Mouse (Mus musculus) testis, adult 2 months (tissue): ENCODE results near the gene Smarcal1. TPM values are rescaled to one million over a fixed set of nuclear protein-coding genes. Genes with fewer than 3 reads are reported as not detected.
A peak's percentile ranks its signal among the peaks of the same experiment; 100 is the strongest.

Source experiments
- H3K27ac ChIP-seq: fragments of 200-500 bp; 2 replicates; pipeline ENCODE4 v1.5.1; 2012; ENCODE audit warnings: low read depth, low read length; ENCODE audit not compliant: control insufficient read depth, insufficient read depth
- H3K27me3 ChIP-seq: fragments of 200-500 bp; 2 replicates; pipeline ENCODE4 v1.6.1; 2012; ENCODE audit warnings: mild to moderate bottlenecking, low read length, moderate library complexity; ENCODE audit not compliant: control insufficient read depth, insufficient read depth
- H3K36me3 ChIP-seq: fragments of 200-500 bp; 2 replicates; pipeline ENCODE4 v1.6.1; 2012; ENCODE audit warnings: mild to moderate bottlenecking, low read length; ENCODE audit not compliant: control insufficient read depth, insufficient read depth
- H3K4me1 ChIP-seq: fragments of 200-500 bp; 2 replicates; pipeline ENCODE4 v1.6.1; 2012; ENCODE audit warnings: low read length; ENCODE audit not compliant: control insufficient read depth, insufficient read depth
- H3K4me3 ChIP-seq: fragments of 200-500 bp; 2 replicates; pipeline ENCODE4 v1.5.1; 2012; ENCODE audit warnings: low read depth, mild to moderate bottlenecking, low read length, moderate library complexity, mixed read lengths; ENCODE audit not compliant: control insufficient read depth
- CTCF ChIP-seq: fragments of 200-500 bp; IDR thresholded peaks from 2 replicates; pipeline ENCODE4 v1.5.1; 2012; ENCODE audit warnings: low read depth, mild to moderate bottlenecking, inconsistent platforms, low read length, moderate library complexity; ENCODE audit not compliant: control insufficient read depth, insufficient read depth, insufficient replicate concordance
- POLR2A ChIP-seq: fragments of 200-500 bp; IDR thresholded peaks from 2 replicates; pipeline ENCODE4 v1.6.1; 2012; ENCODE audit warnings: low read depth, mild to moderate bottlenecking, inconsistent platforms, low read length, moderate library complexity; ENCODE audit not compliant: control insufficient read depth
- polyA plus RNA-seq: library from polyadenylated mRNA; depleted of rRNA; stranded (reverse); fragments of >200 nt; gene quantifications from 2 replicates; pipeline ENCODE4 v1.2.3, GENCODE M21; 2012

Gene Smarcal1
- polyA plus RNA-seq, 1 experiment = 10.7 TPM

DNA sequence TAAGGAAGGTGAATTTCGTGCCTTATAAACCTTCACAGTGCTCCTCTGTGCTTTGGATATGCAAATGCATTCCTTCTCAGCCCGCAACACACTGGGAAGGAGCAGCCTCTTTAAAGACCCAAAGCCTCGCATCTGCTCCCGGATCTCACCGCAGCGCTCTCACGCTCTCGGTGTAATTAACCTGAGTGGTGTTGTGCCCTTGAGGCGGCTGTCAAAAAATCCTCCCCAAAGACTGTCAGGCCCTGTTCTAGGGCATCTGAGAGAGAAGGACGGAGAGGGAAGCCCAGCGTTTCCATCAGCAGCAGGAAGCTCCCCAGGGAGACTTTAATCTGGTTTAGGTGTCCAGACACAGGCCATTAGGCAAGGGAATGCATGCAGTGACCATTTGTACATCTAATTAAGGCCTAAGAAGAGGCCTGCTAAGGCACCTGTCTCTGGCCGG lies 5.5 kb upstream of the Smarcal1 start:
- Histone ChIP-seq H3K4me3 (peak overlapping the region; percentile 69), H3K27me3 (no peaks in the 10 kb centered on the region), H3K27ac (no peak overlapping the region)

GRCm38 (mm10) chr1:72578351-72578750 lies 4.7 kb upstream of the Smarcal1 start:
- H3K36me3 ChIP-seq = no peaks in the 10 kb centered on the region
- H3K4me1 ChIP-seq = peaks cover 11% of the 10 kb centered on the region
- H3K4me3 ChIP-seq = peak overlapping the region; percentile 83
- H3K27me3 ChIP-seq = no peaks in the 10 kb centered on the region
- no peak overlapping the region for H3K27ac ChIP-seq
- TF ChIP-seq CTCF (no peak), POLR2A (no peak)

More for the DNA sequence above, 5.5 kb upstream of the Smarcal1 start:
- Histone ChIP-seq H3K4me1 (peaks cover 10% of the 10 kb centered on the region), H3K36me3 (no peaks in the 10 kb centered on the region)
- no peak for TF ChIP-seq CTCF
- no peak for TF ChIP-seq POLR2A

- Histone ChIP-seq H3K4me1 (peaks cover 14% of the 10 kb centered on the region), H3K27ac (no peak overlapping the region), H3K27me3 (no peaks in the 10 kb centered on the region), H3K4me3 (peak overlapping the region; percentile 83), H3K36me3 (no peaks in the 10 kb centered on the region)
- no peak for TF ChIP-seq POLR2A
Observed at GRCm38 (mm10) chr1:72578806-72579205, 4.2 kb upstream of the Smarcal1 start.

DNA sequence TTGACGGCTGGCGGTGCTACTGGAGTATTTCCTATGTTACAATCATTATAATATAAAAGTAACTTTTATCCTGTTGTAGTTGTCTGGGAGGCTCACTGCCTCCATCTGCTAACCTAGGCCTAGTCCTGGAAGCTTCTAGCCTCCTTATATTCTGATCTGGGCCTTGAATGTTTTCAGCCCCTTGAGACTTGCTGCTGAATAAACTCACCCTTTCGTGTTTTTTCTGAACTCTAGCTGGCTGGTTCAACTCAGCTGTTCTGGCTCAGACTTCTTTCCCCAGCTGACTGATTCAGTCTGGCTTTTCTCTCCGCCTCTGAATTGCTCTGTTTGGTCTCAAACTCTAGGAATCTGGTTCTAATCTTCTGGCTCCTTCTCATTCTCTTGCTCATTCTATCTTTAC lies 855 bp downstream of the Smarcal1 start:
- TF ChIP-seq POLR2A (no peak), CTCF (no peak)
- Histone ChIP-seq H3K27me3 (no peaks in the 10 kb centered on the region), H3K36me3 (peaks cover 1% of the 10 kb centered on the region), H3K27ac (no peak overlapping the region; the same call in 1 of the 2 replicates), H3K4me3 (no peak overlapping the region; the same call in 1 of the 2 replicates), H3K4me1 (peaks cover 3% of the 10 kb centered on the region)

DNA sequence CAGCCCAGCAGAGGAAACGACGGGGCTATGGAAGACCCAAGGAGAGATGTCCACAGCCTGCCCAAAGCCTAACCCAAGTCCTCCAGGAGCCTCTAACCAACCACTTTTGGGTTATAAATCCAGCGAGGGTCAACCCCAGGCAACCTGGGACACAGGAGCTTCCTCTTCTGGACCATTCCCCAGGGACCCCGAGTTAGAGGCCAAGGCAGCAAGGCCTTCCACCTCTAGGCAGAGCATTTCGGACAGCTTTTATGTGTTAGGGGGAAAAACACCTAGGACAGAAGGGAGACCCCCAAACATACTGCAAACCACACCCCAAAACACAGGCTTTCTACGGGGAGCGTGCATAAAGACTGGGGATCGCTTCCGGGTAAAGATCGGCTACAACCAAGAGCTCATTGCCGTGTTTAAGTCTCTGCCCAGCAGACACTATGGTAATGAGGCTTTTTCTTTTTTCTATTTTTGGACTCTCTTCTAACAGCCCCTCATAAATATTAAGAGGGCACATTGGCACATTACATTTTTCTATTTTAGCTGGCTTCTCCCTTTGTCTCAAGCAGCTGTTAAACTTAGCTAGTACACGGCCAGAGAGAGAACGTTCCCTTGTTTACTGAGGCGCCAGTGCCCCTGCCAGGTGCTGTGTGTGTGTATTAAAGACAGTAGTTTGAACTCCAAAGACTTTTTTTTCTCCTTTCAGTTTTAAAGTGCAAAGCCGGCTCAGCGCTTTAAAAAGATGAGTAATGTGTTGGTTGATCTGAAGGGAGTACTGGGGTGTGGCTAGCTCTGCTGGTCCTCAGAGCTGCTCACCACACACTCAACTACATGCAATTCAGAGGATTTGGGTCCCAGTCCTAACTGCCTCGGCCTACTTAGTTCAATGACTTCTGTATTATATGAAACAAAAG lies 3.2 kb downstream of the Smarcal1 start:
- Histone ChIP-seq H3K4me1 (peaks cover 3% of the 10 kb centered on the region), H3K27me3 (no peaks in the 10 kb centered on the region), H3K27ac (no peak overlapping the region), H3K36me3 (peaks cover 1% of the 10 kb centered on the region), H3K4me3 (no peak overlapping the region)
- TF ChIP-seq CTCF = no peak
- TF ChIP-seq POLR2A = no peak

DNA sequence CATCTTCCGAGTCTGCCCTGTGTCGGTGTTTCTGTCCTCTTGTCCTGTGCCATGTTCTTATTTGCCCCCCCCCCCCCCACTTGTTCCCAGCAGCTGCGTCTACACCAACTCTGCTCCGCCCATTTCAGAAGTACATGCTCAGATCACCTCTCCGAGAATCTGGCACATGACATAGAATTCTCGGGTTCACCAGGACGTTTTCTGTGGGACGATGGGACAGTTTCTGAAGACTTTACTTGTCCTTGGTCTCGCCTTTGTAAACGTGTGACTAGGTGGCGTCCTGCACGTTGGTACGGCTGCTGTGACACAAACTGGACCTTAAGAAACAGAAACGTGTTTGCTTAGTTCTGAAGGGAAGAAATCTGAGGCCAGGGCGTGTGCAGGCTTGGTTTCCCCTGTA lies 4.5 kb downstream of the Smarcal1 start:
- Histone ChIP-seq H3K4me3 (no peak overlapping the region), H3K36me3 (peaks cover 1% of the 10 kb centered on the region), H3K27ac (no peak overlapping the region), H3K27me3 (no peaks in the 10 kb centered on the region), H3K4me1 (peaks cover 3% of the 10 kb centered on the region)
- TF ChIP-seq POLR2A (no peak), CTCF (no peak)

DNA sequence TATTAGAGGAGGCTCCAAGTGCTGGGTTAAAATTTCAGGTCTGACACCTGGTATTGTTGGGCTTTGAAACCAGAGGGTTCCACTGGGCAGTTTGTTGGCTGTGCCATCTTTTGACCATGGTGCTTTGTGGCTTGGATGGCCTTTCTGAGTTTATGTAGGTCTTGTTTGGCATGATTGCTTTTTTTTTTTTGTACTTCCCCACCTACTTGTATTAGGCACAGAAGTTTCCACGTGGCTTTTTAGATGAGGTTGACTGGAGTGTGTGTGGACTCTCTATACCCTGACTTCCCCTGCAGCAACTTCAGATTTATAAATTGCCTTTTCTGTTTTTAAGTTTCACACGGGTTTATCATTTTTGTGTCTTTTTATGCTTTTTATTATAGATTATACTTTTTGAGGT lies 5.7 kb downstream of the Smarcal1 start:
- H3K36me3 ChIP-seq = peaks cover 1% of the 10 kb centered on the region
- no peaks in the 10 kb centered on the region for H3K4me1 ChIP-seq
- H3K4me3 ChIP-seq = no peak overlapping the region
- no peak for TF ChIP-seq POLR2A
- no peak for TF ChIP-seq CTCF
- H3K27me3 ChIP-seq = no peaks in the 10 kb centered on the region
- no peak overlapping the region for H3K27ac ChIP-seq
